Mouse (Mus musculus) midbrain, embryonic 11.5 days (tissue): ENCODE results near the gene Rbfox1. TPM values are rescaled to one million over a fixed set of nuclear protein-coding genes. Genes with fewer than 3 reads are reported as not detected.

Experiments
- ATAC-seq: fragments of 200-750 bp; cut with Nextera tagmentation; 2 replicates; pipeline ENCODE4 v1.8.0; 2017; ENCODE audit warnings: moderate TSS enrichment, moderate library complexity; ENCODE audit not compliant: low FRiP score
- DNase-seq: peaks from one replicate; pipeline ENCODE4 v3.0.0; 2015; ENCODE audit warnings: low spot score; ENCODE audit errors: missing footprints
- H3K27ac ChIP-seq: fragments of 300-500 bp; sonication (generic); 2 replicates; pipeline ENCODE4 v1.5.1; 2014; ENCODE audit warnings: low read depth, low read length
- H3K27me3 ChIP-seq: fragments of 300-500 bp; sonication (generic); 2 replicates; pipeline ENCODE4 v1.6.1; 2014; ENCODE audit warnings: mild to moderate bottlenecking, low read length, moderate library complexity, mixed read lengths; ENCODE audit not compliant: control insufficient read depth, insufficient read depth
- H3K36me3 ChIP-seq: fragments of 300-500 bp; sonication (generic); 2 replicates; pipeline ENCODE4 v1.6.1; 2014; ENCODE audit warnings: mild to moderate bottlenecking, low read length, moderate library complexity, mixed read lengths; ENCODE audit not compliant: control insufficient read depth, insufficient read depth
- H3K4me1 ChIP-seq: fragments of 300-500 bp; sonication (generic); 2 replicates; pipeline ENCODE4 v1.6.1; 2014; ENCODE audit warnings: low read length; ENCODE audit not compliant: control insufficient read depth, insufficient read depth
- H3K4me2 ChIP-seq: fragments of 300-500 bp; sonication (generic); 2 replicates; pipeline ENCODE4 v1.6.1; 2014; ENCODE audit warnings: mild to moderate bottlenecking, moderate library complexity
- H3K4me3 ChIP-seq: fragments of 300-500 bp; sonication (generic); 2 replicates; pipeline ENCODE4 v1.5.1; 2014; ENCODE audit warnings: low read depth, low read length
- H3K9ac ChIP-seq: fragments of 300-500 bp; sonication (generic); 2 replicates; pipeline ENCODE4 v1.6.1; 2014; ENCODE audit warnings: low read length
- H3K9me3 ChIP-seq: fragments of 300-500 bp; sonication (generic); 2 replicates; pipeline ENCODE4 v1.6.1; 2016; ENCODE audit warnings: low read length; ENCODE audit not compliant: control insufficient read depth
- WGBS: fragments of 180-500 bp; shearing (Covaris S2); extraction: QIAGEN DNeasy Blood & Tissue Kit; methylation state at CpG from one replicate; pipeline ENCODE4 v1.1.7; 2014; 5-methylcytosine and 5-hydroxymethylcytosine counted together
- polyA plus RNA-seq: library from polyadenylated mRNA; unstranded; fragments of >200 nt; fragmentation: Nextera tagmentation; extraction: Ambion mirVana; gene quantifications from 2 replicates; pipeline ENCODE4 v1.2.1, GENCODE M21; 2014

Gene Rbfox1
- polyA plus RNA-seq, 1 experiment from 2014 or later, result 6.1 TPM

DNA sequence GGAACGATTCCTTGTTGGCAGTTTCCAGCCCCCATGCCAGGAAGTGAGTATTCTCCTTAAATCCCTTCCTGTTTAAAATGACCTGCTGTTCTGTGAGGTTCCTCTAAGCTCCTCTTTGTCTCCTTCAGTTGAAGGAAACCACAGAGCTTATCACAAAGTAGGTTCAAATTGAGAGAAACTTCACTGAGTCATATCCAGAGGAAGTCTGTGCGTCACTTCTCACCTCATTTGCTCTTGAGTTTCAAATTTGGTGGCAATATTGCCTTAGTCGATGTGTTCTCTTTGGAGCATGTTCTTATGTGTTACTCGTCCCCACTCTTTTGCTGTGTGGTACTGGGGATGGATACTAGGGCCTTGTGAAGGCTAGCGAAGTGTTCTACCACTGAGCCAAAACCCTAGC, 243.2 kb downstream of the Rbfox1 start:
- Histone ChIP-seq H3K4me1 (no peaks in the 10 kb centered on the region), H3K9me3 (no peaks in the 10 kb centered on the region), H3K27ac (no peak overlapping the region), H3K36me3 (no peaks in the 10 kb centered on the region), H3K27me3 (no peaks in the 10 kb centered on the region), H3K4me3 (no peak overlapping the region), H3K4me2 (no peak overlapping the region), H3K9ac (no peak overlapping the region)
- DNase-seq, result no peak
- no peak for ATAC-seq
- WGBS, result 76% methylated on average over 5 of the region's 5 CpGs

DNA sequence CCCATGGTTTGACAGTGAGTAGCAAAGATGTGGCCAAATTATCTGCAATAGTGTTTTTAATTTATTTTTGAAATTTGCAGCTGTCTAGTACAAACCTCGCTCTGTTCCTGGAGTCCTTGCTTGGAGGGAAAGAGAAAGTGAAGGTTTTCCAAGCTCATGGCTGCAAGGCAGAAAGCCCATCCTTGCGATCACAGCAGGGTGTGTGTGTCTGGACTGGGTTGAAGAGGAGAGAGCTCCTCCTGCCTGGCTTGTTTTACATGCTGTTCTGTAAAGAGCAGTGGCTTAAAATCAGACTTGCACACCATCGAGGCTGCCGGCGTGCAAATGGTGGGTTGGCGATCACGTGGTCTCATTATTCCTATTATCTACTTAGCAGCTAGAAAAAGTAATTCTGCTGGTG, 249.9 kb downstream of the Rbfox1 start:
- no peak overlapping the region for H3K4me3 ChIP-seq
- WGBS, result 95% methylated on average over 7 of the region's 7 CpGs
- H3K27ac ChIP-seq, result no peak overlapping the region
- H3K9ac ChIP-seq, result no peak overlapping the region
- no peaks in the 10 kb centered on the region for H3K9me3 ChIP-seq
- H3K36me3 ChIP-seq, result no peaks in the 10 kb centered on the region
- H3K4me1 ChIP-seq, result no peaks in the 10 kb centered on the region
- no peak overlapping the region for H3K4me2 ChIP-seq
- no peak for ATAC-seq
- H3K27me3 ChIP-seq, result no peaks in the 10 kb centered on the region
- no peak for DNase-seq

DNA sequence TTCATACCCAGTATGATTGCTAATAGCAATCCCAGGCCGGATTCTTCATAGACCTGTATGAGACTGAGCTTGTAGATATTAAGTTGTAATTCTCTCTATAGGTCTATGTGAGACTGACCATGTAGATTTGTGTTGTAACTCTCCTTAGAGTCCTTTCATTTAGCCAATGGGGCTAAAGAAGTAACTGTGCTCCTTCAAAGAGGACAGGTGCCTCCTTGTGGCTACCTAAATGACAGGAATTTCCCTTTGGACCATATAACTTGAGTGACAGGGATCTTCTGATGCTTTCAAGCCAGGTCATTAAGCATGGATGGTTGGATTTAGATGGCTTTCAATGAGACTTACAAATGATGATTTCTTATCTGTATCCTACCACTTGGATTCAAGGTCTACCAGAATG, 254.3 kb downstream of the Rbfox1 start:
- Histone ChIP-seq H3K27ac (no peak overlapping the region), H3K9ac (no peak overlapping the region), H3K4me2 (no peak overlapping the region), H3K27me3 (no peaks in the 10 kb centered on the region), H3K4me1 (no peaks in the 10 kb centered on the region), H3K36me3 (no peaks in the 10 kb centered on the region), H3K9me3 (no peaks in the 10 kb centered on the region), H3K4me3 (no peak overlapping the region)
- DNase-seq (no peak), ATAC-seq (no peak)
- 88% methylated on average over 1 of the region's 1 CpGs for WGBS

DNA sequence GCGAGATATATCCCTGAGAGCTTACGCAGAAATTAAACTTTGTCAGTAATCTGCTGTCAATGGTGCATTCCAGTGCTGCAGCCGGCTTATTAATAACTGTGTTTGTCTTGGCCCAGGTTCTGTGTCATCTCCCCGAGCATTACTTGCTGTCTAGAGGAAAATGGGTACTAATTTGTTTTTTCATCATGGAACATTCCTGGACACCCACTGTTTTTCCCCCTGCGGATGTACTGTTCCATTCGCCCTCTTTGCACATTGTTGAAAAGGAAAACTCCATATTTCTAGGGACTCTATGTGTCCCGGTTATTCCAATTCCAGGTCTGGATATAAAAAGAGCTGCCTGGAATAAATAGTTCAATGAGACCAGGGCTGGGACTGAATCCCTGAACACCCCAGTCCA, 262.8 kb downstream of the Rbfox1 start:
- DNase-seq, result no peak

DNA sequence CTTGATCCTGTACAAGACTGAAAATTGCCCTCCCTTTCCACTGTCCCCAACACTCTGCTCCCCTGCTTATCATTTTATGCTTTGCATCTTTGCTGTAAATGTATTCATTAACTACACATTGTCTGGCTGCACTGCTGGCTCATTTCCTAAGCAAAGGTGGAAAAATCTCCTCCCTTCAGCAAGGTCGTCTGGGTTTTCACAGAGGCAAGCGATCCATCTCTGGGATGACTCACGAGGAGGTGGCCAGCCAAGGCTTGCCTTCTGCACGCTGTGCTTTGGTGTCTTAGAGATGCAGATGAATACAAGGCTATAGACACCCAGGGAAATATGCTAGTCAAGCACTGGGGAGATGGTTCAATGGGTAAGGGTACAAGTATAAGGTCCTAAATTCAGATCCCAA, 264.2 kb downstream of the Rbfox1 start:
- 86% methylated on average over 4 of the region's 4 CpGs for WGBS
- no peak for DNase-seq
- no peaks in the 10 kb centered on the region for H3K4me1 ChIP-seq
- H3K9ac ChIP-seq, result no peak overlapping the region
- H3K36me3 ChIP-seq, result no peaks in the 10 kb centered on the region
- no peak overlapping the region for H3K4me3 ChIP-seq
- H3K4me2 ChIP-seq, result no peak overlapping the region
- H3K27me3 ChIP-seq, result no peaks in the 10 kb centered on the region
- ATAC-seq, result no peak
- H3K27ac ChIP-seq, result no peak overlapping the region
- H3K9me3 ChIP-seq, result no peaks in the 10 kb centered on the region

More for the DNA sequence above, 262.8 kb downstream of the Rbfox1 start:
- Histone ChIP-seq H3K9me3 (no peaks in the 10 kb centered on the region), H3K36me3 (no peaks in the 10 kb centered on the region), H3K4me1 (no peaks in the 10 kb centered on the region), H3K9ac (no peak overlapping the region), H3K27ac (no peak overlapping the region), H3K27me3 (no peaks in the 10 kb centered on the region), H3K4me2 (no peak overlapping the region), H3K4me3 (no peak overlapping the region)
- no peak for ATAC-seq
- WGBS, result 80% methylated on average over 7 of the region's 7 CpGs

DNA sequence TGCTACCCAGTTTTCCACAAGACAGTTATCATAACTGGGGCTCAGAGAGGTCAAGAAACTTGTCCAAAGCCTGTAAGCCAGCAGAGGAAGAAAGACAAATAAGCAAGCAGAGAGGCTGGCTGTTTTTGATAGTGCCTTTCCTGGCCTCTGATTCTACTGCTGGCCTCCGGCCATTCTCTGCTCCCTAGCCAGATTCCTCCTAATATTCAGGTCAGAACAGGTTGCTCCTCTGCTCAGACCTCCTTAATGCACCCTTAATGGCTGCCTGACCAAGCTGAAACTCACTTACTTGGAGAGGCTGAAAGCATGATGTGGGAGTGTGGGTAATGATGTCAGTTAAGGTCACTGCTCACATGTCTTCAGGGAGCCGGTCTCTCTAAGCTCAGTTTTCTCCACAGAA, 270.4 kb downstream of the Rbfox1 start:
- H3K27ac ChIP-seq, result no peak overlapping the region
- 85% methylated on average over 2 of the region's 2 CpGs for WGBS
- DNase-seq, result no peak
- no peak overlapping the region for H3K4me3 ChIP-seq
- H3K9me3 ChIP-seq, result no peaks in the 10 kb centered on the region
- ATAC-seq, result no peak
- H3K27me3 ChIP-seq, result no peaks in the 10 kb centered on the region
- H3K4me2 ChIP-seq, result no peak overlapping the region
- no peak overlapping the region for H3K9ac ChIP-seq
- no peaks in the 10 kb centered on the region for H3K36me3 ChIP-seq
- H3K4me1 ChIP-seq, result no peaks in the 10 kb centered on the region

DNA sequence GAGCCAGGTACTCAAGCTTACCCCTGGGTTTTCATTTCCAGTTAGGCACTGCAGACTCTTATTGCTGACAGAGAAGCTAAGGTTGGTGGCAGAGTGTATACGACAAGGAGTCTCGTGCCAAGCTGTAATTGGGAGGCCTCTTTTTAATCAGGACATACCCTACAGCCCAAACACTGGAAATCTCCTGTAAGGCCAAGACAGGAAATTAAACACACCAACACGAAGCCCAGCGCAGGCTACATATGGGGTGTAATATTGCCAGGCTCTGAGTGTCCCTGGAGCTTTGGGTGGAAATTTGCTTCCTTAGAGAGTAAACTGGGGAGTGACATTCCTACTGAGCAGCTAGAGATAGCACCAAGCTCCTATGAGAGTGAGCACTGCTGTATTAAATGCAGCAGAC, 279.3 kb downstream of the Rbfox1 start:
- H3K4me1 ChIP-seq, result no peaks in the 10 kb centered on the region
- H3K27me3 ChIP-seq, result no peaks in the 10 kb centered on the region
- WGBS, result 90% methylated on average over 4 of the region's 4 CpGs
- no peaks in the 10 kb centered on the region for H3K9me3 ChIP-seq
- DNase-seq (peak; percentile 57), ATAC-seq (no peak)
- H3K9ac ChIP-seq, result no peak overlapping the region
- H3K4me2 ChIP-seq, result no peak overlapping the region
- no peaks in the 10 kb centered on the region for H3K36me3 ChIP-seq
- no peak overlapping the region for H3K4me3 ChIP-seq
- no peak overlapping the region for H3K27ac ChIP-seq

DNA sequence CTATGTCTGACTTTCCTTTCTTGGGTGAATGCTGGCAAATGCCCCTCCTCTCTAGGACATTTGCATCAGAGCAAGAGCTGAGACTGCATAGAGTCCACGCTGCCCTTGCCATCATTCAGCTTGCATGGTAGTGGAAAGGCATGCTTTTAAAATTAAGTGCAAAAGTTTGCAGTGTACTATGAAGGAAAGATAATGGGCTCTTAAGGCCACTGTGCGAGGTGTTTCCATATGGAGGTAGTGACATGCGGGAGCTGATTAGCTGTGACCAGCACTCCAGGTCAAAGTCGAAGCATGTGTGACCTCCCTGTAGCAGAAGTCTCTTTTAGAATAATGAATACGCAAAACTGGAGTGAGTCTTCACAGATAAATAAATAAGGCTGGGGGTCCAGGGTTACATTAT, 284.2 kb downstream of the Rbfox1 start:
- no peak for ATAC-seq
- no peak overlapping the region for H3K4me3 ChIP-seq
- H3K27ac ChIP-seq, result no peak overlapping the region
- 88% methylated on average over 5 of the region's 5 CpGs for WGBS
- H3K27me3 ChIP-seq, result no peaks in the 10 kb centered on the region
- no peak for DNase-seq
- H3K9me3 ChIP-seq, result no peaks in the 10 kb centered on the region
- no peaks in the 10 kb centered on the region for H3K36me3 ChIP-seq
- H3K9ac ChIP-seq, result no peak overlapping the region
- no peaks in the 10 kb centered on the region for H3K4me1 ChIP-seq
- no peak overlapping the region for H3K4me2 ChIP-seq

DNA sequence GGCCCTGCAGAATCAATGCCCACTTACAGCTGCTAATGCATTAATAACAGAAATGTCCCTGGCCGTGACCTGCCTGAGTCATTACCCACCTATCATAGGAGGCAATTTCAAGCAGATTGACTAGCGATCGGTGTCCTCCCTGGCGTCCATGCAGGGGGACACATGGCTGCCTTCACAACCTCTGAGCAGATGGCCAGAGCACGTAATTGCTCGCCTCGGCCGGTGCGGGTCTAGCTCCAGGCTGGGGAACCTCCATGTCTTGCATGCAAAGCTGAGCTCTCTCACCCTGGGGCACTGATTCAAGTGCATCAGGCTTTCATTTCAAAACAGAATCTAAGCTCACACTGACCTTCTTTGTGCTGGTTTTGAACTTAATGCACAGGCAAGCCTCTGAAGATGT, 295.7 kb downstream of the Rbfox1 start:
- ATAC-seq, result no peak

DNA sequence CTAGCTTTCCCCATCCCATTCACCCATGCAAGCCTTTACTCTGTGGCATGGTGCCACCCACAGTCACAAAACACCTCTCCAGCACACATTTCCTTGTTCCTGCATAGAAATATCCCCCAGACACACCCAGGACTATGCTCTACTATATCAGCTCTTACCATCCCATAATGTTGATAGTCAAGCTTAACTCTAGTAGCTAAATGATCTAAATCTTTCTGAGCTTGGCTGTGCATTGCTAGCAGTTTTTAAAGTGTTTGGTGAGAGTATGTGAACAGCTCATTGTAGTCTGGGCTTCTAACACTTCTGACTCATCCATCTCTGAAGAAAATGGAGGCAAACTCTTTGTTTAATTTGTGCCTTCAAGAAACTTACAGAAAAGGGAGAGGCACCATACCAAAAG, 297.2 kb downstream of the Rbfox1 start:
- Histone ChIP-seq H3K9me3 (no peaks in the 10 kb centered on the region), H3K27ac (no peak overlapping the region), H3K27me3 (no peaks in the 10 kb centered on the region), H3K4me2 (no peak overlapping the region), H3K36me3 (no peaks in the 10 kb centered on the region), H3K4me3 (no peak overlapping the region), H3K4me1 (no peaks in the 10 kb centered on the region), H3K9ac (no peak overlapping the region)
- DNase-seq (peak; percentile 35), ATAC-seq (no peak)

More for the DNA sequence above, 295.7 kb downstream of the Rbfox1 start:
- Histone ChIP-seq H3K27me3 (no peaks in the 10 kb centered on the region), H3K4me2 (no peak overlapping the region), H3K4me1 (no peaks in the 10 kb centered on the region), H3K36me3 (no peaks in the 10 kb centered on the region), H3K9ac (no peak overlapping the region), H3K27ac (no peak overlapping the region), H3K9me3 (no peaks in the 10 kb centered on the region), H3K4me3 (no peak overlapping the region)
- WGBS, result 95% methylated on average over 9 of the region's 9 CpGs
- DNase-seq, result no peak
